Mouse (Mus musculus) liver, embryonic 12.5 days (tissue): Measurements from ENCODE around the gene Itga4. TPM values are rescaled to one million over a fixed set of nuclear protein-coding genes. Genes with fewer than 3 reads are reported as not detected.

Experiments
- ATAC-seq: fragments of 200-750 bp; cut with Nextera tagmentation; 2 replicates; pipeline ENCODE4 v1.8.0; 2017; ENCODE audit warnings: moderate number of reproducible peaks, mild to moderate bottlenecking, moderate library complexity
- H3K27ac ChIP-seq: fragments of 300-500 bp; sonication (generic); 2 replicates; pipeline ENCODE4 v1.5.1; 2016; ENCODE audit warnings: mild to moderate bottlenecking
- H3K27me3 ChIP-seq: fragments of 300-500 bp; sonication (generic); replicated peaks from 2 replicates; pipeline ENCODE4 v1.6.1; 2016; ENCODE audit warnings: mild to moderate bottlenecking, moderate library complexity
- H3K36me3 ChIP-seq: fragments of 300-500 bp; sonication (generic); 2 replicates; pipeline ENCODE4 v1.6.1; 2016; ENCODE audit warnings: mild to moderate bottlenecking, moderate library complexity
- H3K4me1 ChIP-seq: fragments of 300-500 bp; sonication (generic); 2 replicates; pipeline ENCODE4 v1.6.1; 2016
- H3K4me2 ChIP-seq: fragments of 300-500 bp; sonication (generic); 2 replicates; pipeline ENCODE4 v1.6.1; 2016; ENCODE audit warnings: mild to moderate bottlenecking, moderate library complexity
- H3K4me3 ChIP-seq: fragments of 300-500 bp; sonication (generic); 2 replicates; pipeline ENCODE4 v1.5.1; 2016; ENCODE audit warnings: mild to moderate bottlenecking, moderate library complexity
- H3K9ac ChIP-seq: fragments of 300-500 bp; sonication (generic); 2 replicates; pipeline ENCODE4 v1.6.1; 2016; ENCODE audit warnings: mild to moderate bottlenecking, moderate library complexity
- H3K9me3 ChIP-seq: fragments of 300-500 bp; sonication (generic); replicated peaks from 2 replicates; pipeline ENCODE4 v1.6.1; 2016; ENCODE audit warnings: mild to moderate bottlenecking, moderate library complexity
- WGBS: fragments of 180-500 bp; shearing (Covaris S2); methylation state at CpG from one replicate; pipeline ENCODE4 v1.1.7; 2016; ENCODE audit not compliant: insufficient replicate concordance; 5-methylcytosine and 5-hydroxymethylcytosine counted together
- polyA plus RNA-seq: library from polyadenylated mRNA; unstranded; fragments of >200 nt; fragmentation: Nextera tagmentation; extraction: Ambion mirVana; gene quantifications from 2 replicates; pipeline ENCODE4 v1.2.1, GENCODE M21; 2016

The Itga4 gene
- polyA plus RNA-seq, 1 experiment from 2014 or later, result 36.9 TPM

- Histone ChIP-seq H3K4me3 (no peak overlapping the region), H3K27ac (no peak overlapping the region), H3K4me1 (no peaks in the 10 kb centered on the region), H3K36me3 (peaks cover 91% of the 10 kb centered on the region), H3K9me3 (no peaks in the 10 kb centered on the region), H3K9ac (no peak overlapping the region), H3K27me3 (no peaks in the 10 kb centered on the region), H3K4me2 (no peak overlapping the region)
- no peak for ATAC-seq
- 89% methylated on average over 9 of the region's 9 CpGs for WGBS
These were observed 61.1 kb downstream of the Itga4 start for GRCm38 (mm10) chr2:79316182-79316880.

- peaks cover 90% of the 10 kb centered on the region for H3K36me3 ChIP-seq
- no peaks in the 10 kb centered on the region for H3K27me3 ChIP-seq
- no peak for ATAC-seq
- H3K9ac ChIP-seq, result no peak overlapping the region
- H3K4me3 ChIP-seq, result no peak overlapping the region
- no peaks in the 10 kb centered on the region for H3K9me3 ChIP-seq
- H3K27ac ChIP-seq, result no peak overlapping the region
- 88% methylated on average over 2 of the region's 2 CpGs for WGBS
- 0 out of 2 replicates have a peak, but pooled peaks cover 4% of the 10 kb centered on the region for H3K4me1 ChIP-seq
- no peak overlapping the region for H3K4me2 ChIP-seq
These were observed 72.9 kb downstream of the Itga4 start for GRCm38 (mm10) chr2:79328079-79328478.

GRCm38 (mm10) chr2:79334661-79335060 lies 79.4 kb downstream of the Itga4 start:
- Histone ChIP-seq H3K4me2 (no peak overlapping the region), H3K9me3 (no peaks in the 10 kb centered on the region), H3K27ac (no peak overlapping the region), H3K9ac (no peak overlapping the region), H3K36me3 (peaks cover 31% of the 10 kb centered on the region), H3K27me3 (no peaks in the 10 kb centered on the region), H3K4me3 (no peak overlapping the region), H3K4me1 (0 out of 2 replicates have a peak, but pooled peaks cover 10% of the 10 kb centered on the region)
- ATAC-seq, result no peak

GRCm38 (mm10) chr2:79336141-79336540 lies 80.9 kb downstream of the Itga4 start:
- Histone ChIP-seq H3K27ac (no peak overlapping the region), H3K4me1 (0 out of 2 replicates have a peak, but pooled peaks cover 10% of the 10 kb centered on the region), H3K4me2 (no peak overlapping the region), H3K9ac (no peak overlapping the region), H3K9me3 (no peaks in the 10 kb centered on the region), H3K27me3 (no peaks in the 10 kb centered on the region), H3K4me3 (no peak overlapping the region), H3K36me3 (peaks cover 18% of the 10 kb centered on the region)
- ATAC-seq, result no peak
- whole genome bisulfite sequencing, result 70% methylated on average over 1 of the region's 1 CpGs

- H3K4me1 ChIP-seq, result 0 out of 2 replicates have a peak, but pooled peaks cover 4% of the 10 kb centered on the region
- no peak overlapping the region for H3K27ac ChIP-seq
- no peak overlapping the region for H3K4me2 ChIP-seq
- no peaks in the 10 kb centered on the region for H3K9me3 ChIP-seq
- H3K9ac ChIP-seq, result no peak overlapping the region
- no peaks in the 10 kb centered on the region for H3K36me3 ChIP-seq
- WGBS, result 72% methylated on average over 1 of the region's 1 CpGs
- ATAC-seq, result no peak
- no peaks in the 10 kb centered on the region for H3K27me3 ChIP-seq
- no peak overlapping the region for H3K4me3 ChIP-seq
These were observed 83.8 kb downstream of the Itga4 start for GRCm38 (mm10) chr2:79339003-79339402.

GRCm38 (mm10) chr2:79343115-79343514 lies 87.9 kb downstream of the Itga4 start:
- no peak for ATAC-seq
- Histone ChIP-seq H3K4me3 (no peak overlapping the region), H3K36me3 (no peaks in the 10 kb centered on the region), H3K27ac (no peak overlapping the region), H3K4me2 (no peak overlapping the region), H3K27me3 (no peaks in the 10 kb centered on the region), H3K4me1 (no peaks in the 10 kb centered on the region), H3K9me3 (no peaks in the 10 kb centered on the region), H3K9ac (no peak overlapping the region)
- 76% methylated on average over 8 of the region's 8 CpGs for WGBS

- H3K4me1 ChIP-seq, result no peaks in the 10 kb centered on the region
- H3K4me3 ChIP-seq, result no peak overlapping the region
- no peaks in the 10 kb centered on the region for H3K36me3 ChIP-seq
- 66% methylated on average over 6 of the region's 6 CpGs for whole genome bisulfite sequencing
- no peak for ATAC-seq
- no peak overlapping the region for H3K27ac ChIP-seq
- no peaks in the 10 kb centered on the region for H3K27me3 ChIP-seq
- H3K9ac ChIP-seq, result no peak overlapping the region
- H3K9me3 ChIP-seq, result no peaks in the 10 kb centered on the region
- no peak overlapping the region for H3K4me2 ChIP-seq
These were observed 96.2 kb downstream of the Itga4 start for GRCm38 (mm10) chr2:79351179-79352099.

GRCm38 (mm10) chr2:79352100-79352802 lies 97.0 kb downstream of the Itga4 start:
- Histone ChIP-seq H3K27ac (no peak overlapping the region), H3K27me3 (no peaks in the 10 kb centered on the region), H3K4me3 (no peak overlapping the region), H3K9ac (no peak overlapping the region), H3K4me1 (no peaks in the 10 kb centered on the region), H3K36me3 (no peaks in the 10 kb centered on the region), H3K9me3 (no peaks in the 10 kb centered on the region), H3K4me2 (no peak overlapping the region)
- no peak for ATAC-seq
- WGBS, result 69% methylated on average over 4 of the region's 4 CpGs

- no peak for ATAC-seq
- Histone ChIP-seq H3K27ac (no peak overlapping the region), H3K9me3 (no peaks in the 10 kb centered on the region), H3K36me3 (no peaks in the 10 kb centered on the region), H3K4me2 (no peak overlapping the region), H3K4me3 (no peak overlapping the region), H3K27me3 (no peaks in the 10 kb centered on the region), H3K9ac (no peak overlapping the region), H3K4me1 (no peaks in the 10 kb centered on the region)
- WGBS, result 82% methylated on average over 16 of the region's 16 CpGs
These were observed 99.5 kb downstream of the Itga4 start for GRCm38 (mm10) chr2:79354773-79355172.

GRCm38 (mm10) chr2:79357835-79358234 lies 102.6 kb downstream of the Itga4 start:
- H3K36me3 ChIP-seq, result no peaks in the 10 kb centered on the region
- no peaks in the 10 kb centered on the region for H3K9me3 ChIP-seq
- no peak overlapping the region for H3K4me3 ChIP-seq
- 62% methylated on average over 3 of the region's 3 CpGs for WGBS
- no peak overlapping the region for H3K4me2 ChIP-seq
- ATAC-seq, result no peak
- no peak overlapping the region for H3K27ac ChIP-seq
- no peak overlapping the region for H3K9ac ChIP-seq
- no peaks in the 10 kb centered on the region for H3K4me1 ChIP-seq
- H3K27me3 ChIP-seq, result no peaks in the 10 kb centered on the region

- 60% methylated on average over 6 of the region's 6 CpGs for WGBS
- Histone ChIP-seq H3K4me1 (no peaks in the 10 kb centered on the region), H3K4me3 (no peak overlapping the region), H3K9me3 (no peaks in the 10 kb centered on the region), H3K27ac (no peak overlapping the region), H3K36me3 (no peaks in the 10 kb centered on the region), H3K9ac (no peak overlapping the region), H3K4me2 (no peak overlapping the region), H3K27me3 (no peaks in the 10 kb centered on the region)
- ATAC-seq, result no peak
These were observed 106.8 kb downstream of the Itga4 start for GRCm38 (mm10) chr2:79362029-79362428.

- Histone ChIP-seq H3K9me3 (no peaks in the 10 kb centered on the region), H3K4me2 (no peak overlapping the region), H3K4me3 (no peak overlapping the region), H3K27me3 (no peaks in the 10 kb centered on the region), H3K27ac (no peak overlapping the region), H3K4me1 (no peaks in the 10 kb centered on the region), H3K36me3 (no peaks in the 10 kb centered on the region), H3K9ac (no peak overlapping the region)
- 62% methylated on average over 6 of the region's 6 CpGs for WGBS
- no peak for ATAC-seq
These were observed 108.7 kb downstream of the Itga4 start for GRCm38 (mm10) chr2:79363920-79364319.
